Mouse (Mus musculus) limb, embryonic 15.5 days (tissue): ENCODE results near the gene Rho. TPM values are rescaled to one million over a fixed set of nuclear protein-coding genes. Genes with fewer than 3 reads are reported as not detected.

Experiments
- ATAC-seq: fragments of 200-750 bp; cut with Nextera tagmentation; 2 replicates; pipeline ENCODE4 v1.8.0; 2017; ENCODE audit warnings: low read depth, moderate TSS enrichment; ENCODE audit not compliant: insufficient number of reproducible peaks, low FRiP score, low TSS enrichment
- H3K27ac ChIP-seq: fragments of 300-500 bp; sonication (generic); 2 replicates; pipeline ENCODE4 v1.5.1; 2015; ENCODE audit warnings: moderate library complexity, mild to moderate bottlenecking, inconsistent platforms
- H3K27me3 ChIP-seq: fragments of 300-500 bp; sonication (generic); 2 replicates; pipeline ENCODE4 v1.6.1; 2015; ENCODE audit warnings: inconsistent platforms
- H3K36me3 ChIP-seq: fragments of 300-500 bp; sonication (generic); 2 replicates; pipeline ENCODE4 v1.6.1; 2015; ENCODE audit warnings: inconsistent platforms
- H3K4me1 ChIP-seq: fragments of 300-500 bp; sonication (generic); 2 replicates; pipeline ENCODE4 v1.6.1; 2015; ENCODE audit warnings: inconsistent platforms
- H3K4me2 ChIP-seq: fragments of 300-500 bp; sonication (generic); 2 replicates; pipeline ENCODE4 v1.6.1; 2015; ENCODE audit warnings: mild to moderate bottlenecking, inconsistent platforms
- H3K4me3 ChIP-seq: fragments of 300-500 bp; sonication (generic); 2 replicates; pipeline ENCODE4 v1.5.1; 2015; ENCODE audit warnings: mild to moderate bottlenecking, inconsistent platforms
- H3K9ac ChIP-seq: fragments of 300-500 bp; sonication (generic); 2 replicates; pipeline ENCODE4 v1.6.1; 2015; ENCODE audit warnings: inconsistent platforms
- H3K9me3 ChIP-seq: fragments of 300-500 bp; sonication (generic); 2 replicates; pipeline ENCODE4 v1.6.1; 2016; ENCODE audit warnings: inconsistent platforms
- WGBS: fragments of 180-500 bp; shearing (Covaris S2); methylation state at CpG from one replicate; pipeline ENCODE4 v1.1.7; 2015; 5-methylcytosine and 5-hydroxymethylcytosine counted together
- polyA plus RNA-seq: library from polyadenylated mRNA; unstranded; fragments of >200 nt; fragmentation: Nextera tagmentation; extraction: Ambion mirVana; gene quantifications from 2 replicates; pipeline ENCODE4 v1.2.1, GENCODE M21; 2015

The Rho gene
- polyA plus RNA-seq, 1 experiment from 2014 or later: 0.12 TPM

- H3K9me3 ChIP-seq: no peaks in the 10 kb centered on the region
- WGBS: 64% methylated on average over 8 of the region's 8 CpGs
- no peak overlapping the region for H3K9ac ChIP-seq
- no peak overlapping the region for H3K4me3 ChIP-seq
- peaks cover 12% of the 10 kb centered on the region; the same call in 1 of the 2 replicates for H3K4me1 ChIP-seq
- peak overlapping the region; percentile 17; the same call in 1 of the 2 replicates for H3K27ac ChIP-seq
- no peak overlapping the region for H3K4me2 ChIP-seq
- ATAC-seq: 0 out of 2 replicates have a peak, but pooled peaks have one; percentile 55
- H3K36me3 ChIP-seq: peaks cover 29% of the 10 kb centered on the region
- H3K27me3 ChIP-seq: no peaks in the 10 kb centered on the region
Measured at GRCm38 (mm10) chr6:115901489-115901931, 30.0 kb upstream of the Rho start.

- ATAC-seq: no peak
- Histone ChIP-seq H3K27me3 (no peaks in the 10 kb centered on the region), H3K4me1 (peaks cover 10% of the 10 kb centered on the region; the same call in 1 of the 2 replicates), H3K9ac (no peak overlapping the region), H3K36me3 (peaks cover 38% of the 10 kb centered on the region), H3K27ac (no peak overlapping the region), H3K4me3 (no peak overlapping the region), H3K9me3 (no peaks in the 10 kb centered on the region), H3K4me2 (no peak overlapping the region)
- 82% methylated on average over 3 of the region's 3 CpGs for WGBS
Measured at GRCm38 (mm10) chr6:115902545-115902944, 29.0 kb upstream of the Rho start.

DNA sequence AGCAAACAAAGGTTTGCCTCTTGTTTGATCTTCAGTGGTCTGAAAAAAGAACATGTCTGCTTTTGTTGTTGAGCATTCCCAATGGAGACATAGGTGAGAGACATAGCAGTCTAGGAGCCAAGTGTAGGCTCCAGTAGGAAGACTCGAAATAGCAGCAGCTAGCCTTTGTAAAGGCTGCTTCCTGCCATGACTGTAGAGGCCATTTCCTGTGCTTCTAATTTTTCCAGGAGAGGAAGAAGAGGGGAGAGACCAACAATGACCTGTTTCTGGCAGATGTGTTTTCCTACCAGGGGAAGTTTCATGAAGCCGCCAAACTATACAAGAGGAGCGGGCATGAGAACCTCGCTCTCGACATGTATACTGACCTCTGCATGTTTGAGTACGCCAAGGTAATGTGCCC lies 26.0 kb upstream of the Rho start:
- Histone ChIP-seq H3K27ac (no peak overlapping the region), H3K9ac (no peak overlapping the region), H3K36me3 (peaks cover 34% of the 10 kb centered on the region), H3K4me1 (peaks cover 7% of the 10 kb centered on the region; the same call in 1 of the 2 replicates), H3K9me3 (no peaks in the 10 kb centered on the region), H3K4me2 (no peak overlapping the region), H3K4me3 (no peak overlapping the region), H3K27me3 (no peaks in the 10 kb centered on the region)
- 89% methylated on average over 6 of the region's 6 CpGs for WGBS
- no peak for ATAC-seq

GRCm38 (mm10) chr6:115906455-115906854 lies 25.1 kb upstream of the Rho start:
- no peak overlapping the region for H3K27ac ChIP-seq
- 82% methylated on average over 1 of the region's 1 CpGs for WGBS
- no peak overlapping the region for H3K4me2 ChIP-seq
- peaks cover 34% of the 10 kb centered on the region for H3K36me3 ChIP-seq
- peaks cover 7% of the 10 kb centered on the region; the same call in 1 of the 2 replicates for H3K4me1 ChIP-seq
- no peaks in the 10 kb centered on the region for H3K27me3 ChIP-seq
- H3K9ac ChIP-seq: no peak overlapping the region
- no peaks in the 10 kb centered on the region for H3K9me3 ChIP-seq
- no peak for ATAC-seq
- no peak overlapping the region for H3K4me3 ChIP-seq

GRCm38 (mm10) chr6:115906871-115907270 lies 24.7 kb upstream of the Rho start:
- Histone ChIP-seq H3K36me3 (peaks cover 34% of the 10 kb centered on the region), H3K4me3 (no peak overlapping the region), H3K9ac (no peak overlapping the region), H3K4me1 (peaks cover 7% of the 10 kb centered on the region; the same call in 1 of the 2 replicates), H3K27ac (no peak overlapping the region), H3K4me2 (no peak overlapping the region), H3K9me3 (no peaks in the 10 kb centered on the region), H3K27me3 (no peaks in the 10 kb centered on the region)
- 81% methylated on average over 2 of the region's 2 CpGs for WGBS
- ATAC-seq: no peak

- no peak overlapping the region; the same call in 1 of the 2 replicates for H3K27ac ChIP-seq
- no peaks in the 10 kb centered on the region for H3K9me3 ChIP-seq
- no peak overlapping the region for H3K4me3 ChIP-seq
- H3K4me1 ChIP-seq: peaks cover 5% of the 10 kb centered on the region; the same call in 1 of the 2 replicates
- H3K27me3 ChIP-seq: no peaks in the 10 kb centered on the region
- H3K4me2 ChIP-seq: no peak overlapping the region
- no peak for ATAC-seq
- WGBS: 70% methylated on average over 6 of the region's 6 CpGs
- no peak overlapping the region for H3K9ac ChIP-seq
- peaks cover 31% of the 10 kb centered on the region for H3K36me3 ChIP-seq
Measured at GRCm38 (mm10) chr6:115908421-115908982, 23.0 kb upstream of the Rho start.

- no peak overlapping the region for H3K9ac ChIP-seq
- 81% methylated on average over 3 of the region's 3 CpGs for WGBS
- peak overlapping the region; percentile 6; the same call in 1 of the 2 replicates for H3K27ac ChIP-seq
- H3K4me1 ChIP-seq: peaks cover 3% of the 10 kb centered on the region; the same call in 1 of the 2 replicates
- no peaks in the 10 kb centered on the region for H3K27me3 ChIP-seq
- ATAC-seq: no peak
- H3K4me3 ChIP-seq: no peak overlapping the region
- peaks cover 25% of the 10 kb centered on the region for H3K36me3 ChIP-seq
- H3K9me3 ChIP-seq: no peaks in the 10 kb centered on the region
- no peak overlapping the region for H3K4me2 ChIP-seq
Measured at GRCm38 (mm10) chr6:115909052-115909451, 22.5 kb upstream of the Rho start.

GRCm38 (mm10) chr6:115909940-115910339 lies 21.6 kb upstream of the Rho start:
- Histone ChIP-seq H3K36me3 (peaks cover 20% of the 10 kb centered on the region), H3K27ac (no peak overlapping the region), H3K4me2 (no peak overlapping the region), H3K4me1 (no peaks in the 10 kb centered on the region), H3K9me3 (no peaks in the 10 kb centered on the region), H3K4me3 (no peak overlapping the region), H3K9ac (no peak overlapping the region), H3K27me3 (no peaks in the 10 kb centered on the region)
- ATAC-seq: no peak
- WGBS: 62% methylated on average over 8 of the region's 8 CpGs

DNA sequence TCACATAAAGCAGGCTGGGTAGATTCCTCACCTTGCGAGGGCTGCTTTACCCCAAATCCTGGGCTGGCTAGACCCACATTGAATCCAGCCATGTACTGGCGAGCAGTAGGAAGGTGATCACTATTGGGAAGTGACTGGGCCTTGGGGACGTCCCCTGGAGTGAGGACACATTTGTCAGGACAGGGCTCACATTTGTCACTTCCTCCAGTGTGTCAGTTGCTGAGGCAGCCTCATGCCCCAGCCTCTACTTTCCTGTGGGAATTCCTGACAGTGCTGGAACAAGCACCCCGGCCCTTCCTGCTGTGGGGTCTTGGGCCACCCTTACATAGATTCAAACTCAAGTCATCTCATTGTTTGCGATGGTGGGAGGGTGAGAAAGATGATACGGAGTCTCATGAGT lies 19.8 kb upstream of the Rho start:
- H3K4me1 ChIP-seq: no peaks in the 10 kb centered on the region
- 80% methylated on average over 6 of the region's 6 CpGs for WGBS
- no peaks in the 10 kb centered on the region for H3K27me3 ChIP-seq

DNA sequence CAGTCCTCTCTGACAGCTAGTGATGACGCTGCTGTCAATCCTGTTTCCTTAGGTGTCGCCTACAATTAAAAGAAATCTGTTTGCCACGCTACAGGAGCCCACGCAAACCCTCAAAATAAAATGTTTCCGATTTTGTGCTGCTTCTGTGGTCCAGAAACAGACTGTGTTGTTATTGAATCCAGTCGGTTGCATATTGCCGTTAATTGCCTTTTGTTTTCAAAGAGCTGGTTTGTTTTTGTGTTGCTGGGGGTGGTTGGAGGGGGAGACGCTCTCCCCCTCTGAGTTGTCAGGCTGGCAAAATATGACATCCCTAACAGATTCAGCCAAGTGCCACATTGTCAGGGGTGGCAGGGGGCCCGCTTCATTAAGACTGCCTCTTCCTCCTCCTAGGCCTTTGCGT lies 18.1 kb upstream of the Rho start:
- Histone ChIP-seq H3K36me3 (peaks cover 6% of the 10 kb centered on the region; the same call in 1 of the 2 replicates), H3K27ac (no peak overlapping the region), H3K4me2 (no peak overlapping the region), H3K4me3 (no peak overlapping the region), H3K9me3 (no peaks in the 10 kb centered on the region), H3K4me1 (no peaks in the 10 kb centered on the region), H3K9ac (no peak overlapping the region), H3K27me3 (no peaks in the 10 kb centered on the region)
- WGBS: 82% methylated on average over 10 of the region's 10 CpGs
- ATAC-seq: no peak

More for the DNA sequence above, 19.8 kb upstream of the Rho start:
- H3K27ac ChIP-seq: no peak overlapping the region
- H3K4me2 ChIP-seq: no peak overlapping the region
- H3K4me3 ChIP-seq: no peak overlapping the region
- H3K36me3 ChIP-seq: peaks cover 9% of the 10 kb centered on the region
- H3K9me3 ChIP-seq: no peaks in the 10 kb centered on the region
- ATAC-seq: no peak
- no peak overlapping the region for H3K9ac ChIP-seq

- 85% methylated on average over 15 of the region's 15 CpGs for WGBS
- Histone ChIP-seq H3K27me3 (no peaks in the 10 kb centered on the region), H3K4me3 (no peak overlapping the region), H3K36me3 (peaks cover 7% of the 10 kb centered on the region; the same call in 1 of the 2 replicates), H3K4me1 (no peaks in the 10 kb centered on the region), H3K4me2 (no peak overlapping the region), H3K27ac (no peak overlapping the region), H3K9ac (no peak overlapping the region), H3K9me3 (no peaks in the 10 kb centered on the region)
- ATAC-seq: no peak
Measured at GRCm38 (mm10) chr6:115914511-115915202, 16.9 kb upstream of the Rho start.
